Mouse (Mus musculus): ENCODE data around the gene Lamc2. TPM values are rescaled to one million over a fixed set of nuclear protein-coding genes. Genes with fewer than 3 reads are reported as not detected.

Gene Lamc2
- total and polyA plus RNA-seq, 3 experiments: 0.03 to 0.04 TPM; not detected in 1

DNA sequence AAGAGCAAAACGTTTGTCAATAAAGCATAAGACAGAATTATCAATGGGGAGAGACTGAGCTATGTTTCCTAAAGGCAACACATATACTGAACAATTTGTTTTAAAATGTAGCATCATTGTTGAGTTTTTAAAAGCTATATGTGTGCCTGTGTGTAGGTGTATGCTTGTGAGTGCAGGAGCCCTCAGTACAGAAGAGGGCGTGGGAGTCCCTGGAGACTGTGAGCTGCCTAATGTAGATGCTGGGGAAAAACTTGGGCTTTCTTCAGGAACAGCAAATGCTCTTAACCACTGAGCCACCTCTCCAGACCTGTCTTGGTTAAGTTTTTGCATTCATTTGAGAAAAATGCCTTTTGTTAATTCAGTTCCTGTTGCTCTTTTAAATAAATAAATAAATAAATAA is 24.0 kb upstream of the Lamc2 start:
- no peak for DNase-seq (ENCODE audit: low read depth, low spot score)
- H3K36me3 ChIP-seq (ENCODE audit: control insufficient read depth in 1 of 2, insufficient read depth in 2 of 2, low read length in 2 of 2): no peaks in the 10 kb centered on the region
- H3K27ac ChIP-seq (ENCODE audit: control insufficient read depth, low read depth, low read length): no peak overlapping the region
- TF ChIP-seq JUND (IDR thresholded peaks at IDR 0.05; ENCODE audit: low read depth, low read length) (no peak), USF2 (IDR thresholded peaks at IDR 0.05; ENCODE audit: borderline replicate concordance in 1 of 2, insufficient read depth in 1 of 2, low read depth in 1 of 2, low read length in 2 of 2) (no peak), UBTF (IDR thresholded peaks at IDR 0.05; ENCODE audit: borderline replicate concordance, insufficient read depth, low read depth, low read length) (no peak), RCOR1 (IDR thresholded peaks at IDR 0.05; ENCODE audit: low read depth, low read length) (no peak), CHD1 (IDR thresholded peaks at IDR 0.05; ENCODE audit: low read depth, low read length) (no peak), USF1 (IDR thresholded peaks at IDR 0.05; ENCODE audit: low read depth, low read length) (no peak), TCF12 (IDR thresholded peaks at IDR 0.05; ENCODE audit: low read depth, low read length) (no peak), NELFE (IDR thresholded peaks at IDR 0.05; ENCODE audit: low read depth, low read length) (no peak), CHD2 (IDR thresholded peaks at IDR 0.05; ENCODE audit: low read length) (no peak), ZC3H11A (IDR thresholded peaks at IDR 0.05; ENCODE audit: low read depth, low read length) (no peak), TAL1 (IDR thresholded peaks at IDR 0.05; ENCODE audit: low read length) (no peak), EP300 (IDR thresholded peaks at IDR 0.05; ENCODE audit: low read depth in 1 of 2, low read length in 2 of 2) (no peak), TBP (IDR thresholded peaks at IDR 0.05; ENCODE audit: low read depth, low read length) (no peak)
- no peak overlapping the region for H3K4me3 ChIP-seq (ENCODE audit: control insufficient read depth in 1 of 2, insufficient read depth in 1 of 2, low read depth in 2 of 2, low read length in 2 of 2)
- H3K9me3 ChIP-seq (replicated peaks; ENCODE audit: insufficient read depth, low read length): no peaks in the 10 kb centered on the region
- peaks cover 0 to 8% of the 10 kb centered on the region in 2 experiments; a peak in 3 of 4 replicates for H3K27me3 ChIP-seq (ENCODE audit: control insufficient read depth in 1 of 2, insufficient read depth in 2 of 2, low read length in 2 of 2)
- no peaks in the 10 kb centered on the region for H3K79me2 ChIP-seq (ENCODE audit: control insufficient read depth, insufficient read depth, low read length, poor library complexity)
- H3K9ac ChIP-seq (ENCODE audit: control insufficient read depth, low read depth, low read length, poor library complexity, severe bottlenecking): no peak overlapping the region
- no peaks in the 10 kb centered on the region for H3K4me1 ChIP-seq (ENCODE audit: control insufficient read depth in 1 of 2, insufficient read depth in 2 of 2, low read length in 2 of 2)

DNA sequence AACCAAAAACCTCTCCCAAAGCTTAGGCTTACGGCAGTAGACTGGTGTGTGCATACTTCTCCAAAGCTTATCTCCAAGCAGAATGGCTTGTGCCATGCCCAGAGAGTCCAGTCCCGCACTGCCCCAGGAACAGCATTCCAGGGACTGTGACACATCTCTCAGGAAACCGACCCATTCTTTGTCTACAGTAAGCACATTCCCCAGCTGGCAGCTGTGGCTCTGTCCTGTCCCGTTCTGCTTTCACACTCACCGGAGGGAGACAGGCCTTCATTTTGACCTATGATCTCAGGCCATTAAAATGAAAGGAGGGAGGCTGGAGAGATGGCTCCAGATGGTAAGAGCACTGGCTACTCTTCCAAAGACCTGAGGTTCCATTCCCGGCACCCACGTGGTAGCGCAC is 15.9 kb upstream of the Lamc2 start:
- Histone ChIP-seq H3K9me3 (replicated peaks; ENCODE audit: insufficient read depth, low read length) (no peaks in the 10 kb centered on the region), H3K36me3 (ENCODE audit: control insufficient read depth in 1 of 2, insufficient read depth in 2 of 2, low read length in 2 of 2) (no peaks in the 10 kb centered on the region), H3K27ac (ENCODE audit: control insufficient read depth, low read depth, low read length) (no peak overlapping the region), H3K27me3 (ENCODE audit: control insufficient read depth in 1 of 2, insufficient read depth in 2 of 2, low read length in 2 of 2) (peaks cover 8 to 10% of the 10 kb centered on the region in 2 experiments), H3K79me2 (ENCODE audit: control insufficient read depth, insufficient read depth, low read length, poor library complexity) (no peaks in the 10 kb centered on the region), H3K4me1 (ENCODE audit: control insufficient read depth in 1 of 2, insufficient read depth in 2 of 2, low read length in 2 of 2) (no peaks in the 10 kb centered on the region), H3K9ac (ENCODE audit: control insufficient read depth, low read depth, low read length, poor library complexity, severe bottlenecking) (no peak overlapping the region), H3K4me3 (ENCODE audit: control insufficient read depth in 1 of 2, insufficient read depth in 1 of 2, low read depth in 2 of 2, low read length in 2 of 2) (no peak overlapping the region)
- no peak for TF ChIP-seq POLR2A (IDR thresholded peaks at IDR 0.05; ENCODE audit: control insufficient read depth in 1 of 2, insufficient read depth in 1 of 2, low read depth in 1 of 2, low read length in 2 of 2, poor library complexity in 1 of 2)
- no peak for TF ChIP-seq SIN3A (IDR thresholded peaks at IDR 0.05; ENCODE audit: low read length)
- TF ChIP-seq ZKSCAN1 (IDR thresholded peaks at IDR 0.05; ENCODE audit: low read depth, low read length): no peak
- no peak for TF ChIP-seq BHLHE40 (IDR thresholded peaks at IDR 0.05; ENCODE audit: borderline replicate concordance, low read depth, low read length)
- no peak for TF ChIP-seq TAL1 (IDR thresholded peaks at IDR 0.05; ENCODE audit: low read length)
- no peak for TF ChIP-seq POLR2AphosphoS2 (IDR thresholded peaks at IDR 0.05; ENCODE audit: low read length)
- no peak for TF ChIP-seq UBTF (IDR thresholded peaks at IDR 0.05; ENCODE audit: borderline replicate concordance, insufficient read depth, low read depth, low read length)
- no peak for TF ChIP-seq SMC3 (IDR thresholded peaks at IDR 0.05; ENCODE audit: low read depth, low read length)
- TF ChIP-seq MAX (IDR thresholded peaks at IDR 0.05; ENCODE audit: low read length): no peak
- no peak for TF ChIP-seq MYB (IDR thresholded peaks at IDR 0.05; ENCODE audit: low read depth, low read length)
- no peak for TF ChIP-seq EP300 (IDR thresholded peaks at IDR 0.05; ENCODE audit: low read depth in 1 of 2, low read length in 2 of 2)
- TF ChIP-seq ZMIZ1 (IDR thresholded peaks at IDR 0.05; ENCODE audit: low read depth, low read length): no peak
- no peak for TF ChIP-seq NRF1 (IDR thresholded peaks at IDR 0.05; ENCODE audit: insufficient read depth, low read depth, low read length, poor library complexity, severe bottlenecking)
- no peak for TF ChIP-seq ZC3H11A (IDR thresholded peaks at IDR 0.05; ENCODE audit: low read depth, low read length)
- no peak for TF ChIP-seq TCF12 (IDR thresholded peaks at IDR 0.05; ENCODE audit: low read depth, low read length)
- TF ChIP-seq GABPA (IDR thresholded peaks at IDR 0.05; ENCODE audit: low read depth, low read length): no peak
- no peak for TF ChIP-seq RAD21 (IDR thresholded peaks at IDR 0.05; ENCODE audit: low read depth, low read length)
- no peak for TF ChIP-seq TBP (IDR thresholded peaks at IDR 0.05; ENCODE audit: low read depth, low read length)
- no peak for DNase-seq (ENCODE audit: low read depth, low spot score)

Data from MEL (cell line).